In genomic region chr7:129592132-129592745, GRCm38 (mm10) we compare ENCODE assay signal across 7 mouse cellular contexts. TPM values are rescaled to one million over a fixed set of nuclear protein-coding genes. Genes with fewer than 3 reads are reported as not detected.
DNase-seq lines count a peak whose midpoint lies in the region; ATAC-seq and TF ChIP-seq lines count a peak whose summit lies in the region.

No protein-coding gene starts in this region.

- under 1% methylated on average over 13 of the region's 13 CpGs for WGBS in lung, postnatal 0 days
- WGBS in embryonic facial prominence, embryonic 13.5 days: 2% methylated on average over 13 of the region's 13 CpGs
- under 1% methylated on average over 13 of the region's 13 CpGs for WGBS in intestine, postnatal 0 days
- WGBS in neural tube, embryonic 12.5 days: 3% methylated on average over 13 of the region's 13 CpGs

- H3K27me3 ChIP-seq in lung, postnatal 0 days (replicated peaks; ENCODE audit: insufficient read depth, low read length): no peaks in the 10 kb centered on the region
- H3K27me3 ChIP-seq in embryonic facial prominence, embryonic 13.5 days: no peaks in the 10 kb centered on the region; the same call in 1 of the 2 replicates
- no peaks in the 10 kb centered on the region for H3K27me3 ChIP-seq in intestine, postnatal 0 days (replicated peaks; ENCODE audit: control insufficient read depth, insufficient read depth, low read length)
- H3K27me3 ChIP-seq in neural tube, embryonic 12.5 days (replicated peaks): no peaks in the 10 kb centered on the region

- no peak for DNase-seq in lung, postnatal 0 days (ENCODE audit: low spot score)
- DNase-seq in lung, postnatal 10 days: no peak
- no peak for DNase-seq in cerebellum, adult 11 months
- DNase-seq in left cerebral cortex, postnatal 25 days (ENCODE audit: low spot score in 2 of 2): no peak

- peak overlapping the region; percentile 61 for H3K4me3 ChIP-seq in lung, postnatal 0 days (ENCODE audit: low read depth, low read length)
- H3K4me3 ChIP-seq in embryonic facial prominence, embryonic 13.5 days: peak overlapping the region; percentile 82
- H3K4me3 ChIP-seq in intestine, postnatal 0 days (ENCODE audit: low read depth, low read length): peak overlapping the region; percentile 75
- H3K4me3 ChIP-seq in neural tube, embryonic 12.5 days: peak overlapping the region; percentile 61

- peak overlapping the region; percentile 68 for H3K4me2 ChIP-seq in lung, postnatal 0 days (replicated peaks; ENCODE audit: low read depth, low read length)
- H3K4me2 ChIP-seq in embryonic facial prominence, embryonic 13.5 days: peak overlapping the region; percentile 73
- peak overlapping the region; percentile 68 for H3K4me2 ChIP-seq in intestine, postnatal 0 days (replicated peaks; ENCODE audit: low read depth)
- peak overlapping the region; percentile 62 for H3K4me2 ChIP-seq in neural tube, embryonic 12.5 days (replicated peaks)

- peak overlapping the region; percentile 87 for H3K27ac ChIP-seq in lung, postnatal 0 days (ENCODE audit: low read length)
- peak overlapping the region; percentile 95 for H3K27ac ChIP-seq in embryonic facial prominence, embryonic 13.5 days
- H3K27ac ChIP-seq in intestine, postnatal 0 days (ENCODE audit: low read depth, low read length): peak overlapping the region; percentile 98
- H3K27ac ChIP-seq in neural tube, embryonic 12.5 days: peak overlapping the region; percentile 72

- H3K36me3 ChIP-seq in lung, postnatal 0 days (ENCODE audit: insufficient read depth, low read length): no peaks in the 10 kb centered on the region
- H3K36me3 ChIP-seq in embryonic facial prominence, embryonic 13.5 days: peaks cover 16% of the 10 kb centered on the region
- peaks cover 9% of the 10 kb centered on the region for H3K36me3 ChIP-seq in intestine, postnatal 0 days (ENCODE audit: control insufficient read depth, insufficient read depth)
- peaks cover 6% of the 10 kb centered on the region; the same call in 1 of the 2 replicates for H3K36me3 ChIP-seq in neural tube, embryonic 12.5 days

- H3K4me1 ChIP-seq in lung, postnatal 0 days (ENCODE audit: insufficient read depth, low read depth, low read length): peaks cover 4% of the 10 kb centered on the region
- H3K4me1 ChIP-seq in embryonic facial prominence, embryonic 13.5 days: peaks cover 15% of the 10 kb centered on the region
- H3K4me1 ChIP-seq in intestine, postnatal 0 days (replicated peaks; ENCODE audit: control insufficient read depth, insufficient read depth, low read length): peaks cover 11% of the 10 kb centered on the region; the same call in 1 of the 2 replicates
- H3K4me1 ChIP-seq in neural tube, embryonic 12.5 days: peaks cover 4% of the 10 kb centered on the region; the same call in 1 of the 2 replicates

- no peak for TF ChIP-seq CTCF in lung, postnatal 0 days (IDR thresholded peaks at IDR 0.05)
- TF ChIP-seq CTCF in intestine, postnatal 0 days (IDR thresholded peaks at IDR 0.05; ENCODE audit: low read depth): no peak

- H3K9me3 ChIP-seq in lung, postnatal 0 days (ENCODE audit: low read length): no peaks in the 10 kb centered on the region
- no peaks in the 10 kb centered on the region for H3K9me3 ChIP-seq in embryonic facial prominence, embryonic 13.5 days
- no peaks in the 10 kb centered on the region for H3K9me3 ChIP-seq in intestine, postnatal 0 days (ENCODE audit: control insufficient read depth)
- no peaks in the 10 kb centered on the region for H3K9me3 ChIP-seq in neural tube, embryonic 12.5 days

- H3K9ac ChIP-seq in lung, postnatal 0 days (replicated peaks; ENCODE audit: low read depth): peak overlapping the region; percentile 52
- H3K9ac ChIP-seq in embryonic facial prominence, embryonic 13.5 days: peak overlapping the region; percentile 90
- H3K9ac ChIP-seq in intestine, postnatal 0 days (ENCODE audit: low read depth, low read length): peak overlapping the region; percentile 85
- H3K9ac ChIP-seq in neural tube, embryonic 12.5 days: peak overlapping the region; percentile 75

- intact Hi-C loops in left cerebral cortex, postnatal 25 days (cut with DNase I): loop anchor here (5.0 kb wide), 2 partner anchors 355 to 730 kb away; no protein-coding TSS in a partner anchor

- peak; percentile 22 for ATAC-seq in lung, postnatal 0 days
- no peak; the same call in 1 of the 2 replicates for ATAC-seq in embryonic facial prominence, embryonic 13.5 days (ENCODE audit: insufficient number of reproducible peaks, insufficient read depth, low FRiP score, low TSS enrichment, low read depth)
- ATAC-seq in intestine, postnatal 0 days: peak; percentile 55
- no peak for ATAC-seq in neural tube, embryonic 12.5 days (ENCODE audit: low FRiP score, low read depth)

- no peak for TF ChIP-seq EP300 in lung, postnatal 0 days (IDR thresholded peaks at IDR 0.05)

RNA-seq across cellular contexts. Expression of gene Wdr11, which starts 0.6 kb away (rescaled TPM):
- polyA plus RNA-seq in lung, postnatal 0 days (2015; fragmentation: Nextera tagmentation; extraction: Ambion mirVana): 20.3 and 21.0 TPM in 2 replicates
- 42.2 and 44.2 TPM in 2 replicates for polyA plus RNA-seq in embryonic facial prominence, embryonic 13.5 days (2015; fragmentation: Nextera tagmentation; extraction: Ambion mirVana)
- polyA plus RNA-seq in intestine, postnatal 0 days (2015; fragmentation: Nextera tagmentation; extraction: Ambion mirVana): 15.3 and 16.9 TPM in 2 replicates
- 41.3 and 43.7 TPM in 2 replicates for polyA plus RNA-seq in neural tube, embryonic 12.5 days (2016; fragmentation: Nextera tagmentation; extraction: Ambion mirVana)
- total RNA-seq in left cerebral cortex, postnatal 25 days (2021): 10 to 100 TPM; 41.1 to 41.9 TPM

Comparison
In these comparisons a context has a peak if more than half of its experiments do, and no peak if none do; other contexts are left out.
1. ATAC-seq: peak in lung, postnatal 0 days (single experiment) and intestine, postnatal 0 days (single experiment); none in embryonic facial prominence, embryonic 13.5 days (single experiment) and neural tube, embryonic 12.5 days (single experiment).
2. Peak in every context shown above with its lines, with median percentiles within 50 percentile points of each other: H3K27ac ChIP-seq, H3K4me2 ChIP-seq, H3K4me3 ChIP-seq and H3K9ac ChIP-seq.